Mouse (Mus musculus): ENCODE results near the gene Tcp11.

DNA sequence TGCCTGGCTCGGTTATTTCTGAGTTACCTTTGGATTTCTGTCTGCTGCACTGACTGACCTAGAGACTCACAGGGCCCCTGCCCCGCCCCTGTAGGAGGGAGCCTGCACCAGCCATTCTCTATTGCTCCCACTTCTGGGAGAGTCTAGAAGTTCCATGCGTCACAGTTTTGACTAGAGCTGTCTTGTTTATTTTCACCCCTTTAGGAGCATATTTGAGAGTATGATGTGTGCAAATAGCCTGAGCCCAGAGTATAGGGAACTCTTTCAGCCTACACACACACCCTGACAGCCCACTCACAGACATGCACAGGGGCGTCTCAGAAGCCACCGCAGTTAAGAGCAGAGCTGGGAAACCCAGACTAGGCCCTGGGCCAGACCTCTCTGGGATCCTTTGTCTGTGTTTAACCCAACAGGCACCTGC lies 54.9 kb downstream of the Tcp11 start:
- no peak for TF ChIP-seq POLR2A (IDR thresholded peaks at IDR 0.05; ENCODE audit: borderline replicate concordance, extremely low read depth, low read depth, low read length)
- TF ChIP-seq CTCF (IDR thresholded peaks at IDR 0.05; ENCODE audit: insufficient read depth, low read length): no peak

Measured in lung, adult 2 months (tissue).